Mouse (Mus musculus) left cerebral cortex, postnatal 25 days (tissue): Measurements from ENCODE around the gene Map3k9. TPM values are rescaled to one million over a fixed set of nuclear protein-coding genes. Genes with fewer than 3 reads are reported as not detected.

ENCODE experiments used
- DNase-seq, 2 experiments: peaks; one replicate each; pipeline ENCODE4 v3.0.0; 2022; ENCODE audit warnings: low spot score in 2 of 2, mixed read lengths in 1 of 2
- intact Hi-C: fragments of 180-260 bp; cut with DNase I; formaldehyde crosslinking; loops from one replicate; pipeline ENCODE4 v1.15.1; 2025
- total RNA-seq, 2 experiments: library from RNA; stranded (reverse); gene quantifications; 2 replicates each; pipeline ENCODE4 v1.2.3; 2021

Gene Map3k9
- total RNA-seq, 2 experiments from 2014 or later: 57.9 to 62.6 TPM

GRCm38 (mm10) chr12:81675557-81675956, 105.4 kb downstream of the Map3k9 start:
- intact Hi-C loops: no loop called here
- DNase-seq: no peak

Other genes with a start within 250 kb of the Map3k9 start
- gene Gm20498, start 248.3 kb downstream of the Map3k9 start, total RNA-seq: 10 to 100 TPM; 40.6 to 42.3 TPM
- gene Synj2bp, start 248.3 kb downstream of the Map3k9 start, total RNA-seq: 10 to 100 TPM; 33.7 to 36.8 TPM
- under 1 TPM; 0.11 to 0.21 TPM for gene Adam21, start 212.7 kb downstream of the Map3k9 start, total RNA-seq
- 10 to 100 TPM; 24.4 to 26.9 TPM for gene Med6, start 186.2 kb downstream of the Map3k9 start, total RNA-seq
- 10 to 100 TPM; 53.1 to 57.1 TPM for gene Ttc9, start 149.9 kb downstream of the Map3k9 start, total RNA-seq
- 10 to 100 TPM; 91.5 to 99.8 TPM for gene Pcnx, start 78.8 kb upstream of the Map3k9 start, total RNA-seq